Mouse (Mus musculus) hindbrain, postnatal 0 days (tissue): ENCODE measurements around the gene Fam169b. TPM values are rescaled to one million over a fixed set of nuclear protein-coding genes. Genes with fewer than 3 reads are reported as not detected.

Source experiments
- ATAC-seq: fragments of 200-750 bp; cut with Nextera tagmentation; 2 replicates; pipeline ENCODE4 v1.8.0; 2017; ENCODE audit warnings: mild to moderate bottlenecking, moderate TSS enrichment, moderate library complexity
- DNase-seq: peaks from one replicate; pipeline ENCODE4 v3.0.0-alpha.2; 2015; ENCODE audit warnings: low spot score
- H3K27ac ChIP-seq: fragments of 300-500 bp; sonication (generic); 2 replicates; pipeline ENCODE4 v1.5.1; 2014; ENCODE audit warnings: mild to moderate bottlenecking
- H3K27me3 ChIP-seq: fragments of 300-500 bp; sonication (generic); 2 replicates; pipeline ENCODE4 v1.6.1; 2014; ENCODE audit warnings: low read length, mixed read lengths; ENCODE audit not compliant: insufficient read depth
- H3K36me3 ChIP-seq: fragments of 300-500 bp; sonication (generic); 2 replicates; pipeline ENCODE4 v1.6.1; 2014; ENCODE audit warnings: low read length, mixed read lengths; ENCODE audit not compliant: insufficient read depth
- H3K4me1 ChIP-seq: fragments of 300-500 bp; sonication (generic); 2 replicates; pipeline ENCODE4 v1.6.1; 2014; ENCODE audit warnings: antibody characterized with exemption, low read length, mixed read lengths; ENCODE audit not compliant: insufficient read depth
- H3K4me2 ChIP-seq: fragments of 300-500 bp; sonication (generic); 2 replicates; pipeline ENCODE4 v1.6.1; 2014; ENCODE audit warnings: low read depth, mild to moderate bottlenecking, low read length, moderate library complexity, mixed read lengths
- H3K4me3 ChIP-seq: fragments of 300-500 bp; sonication (generic); 2 replicates; pipeline ENCODE4 v1.5.1; 2014; ENCODE audit warnings: low read length
- H3K9ac ChIP-seq: fragments of 300-500 bp; sonication (generic); replicated peaks from 2 replicates; pipeline ENCODE4 v1.6.1; 2014; ENCODE audit warnings: mild to moderate bottlenecking, low read length, moderate library complexity, mixed read lengths
- H3K9me3 ChIP-seq: fragments of 300-500 bp; sonication (generic); 2 replicates; pipeline ENCODE4 v1.6.1; 2016; ENCODE audit warnings: low read length, mixed read lengths
- CTCF ChIP-seq: IDR thresholded peaks from 2 replicates; pipeline ENCODE4 v1.5.1; 2016; ENCODE audit warnings: antibody characterized with exemption, control low read depth, low read depth
- WGBS: fragments of 180-500 bp; shearing (Covaris S2); extraction: QIAGEN DNeasy Blood & Tissue Kit; methylation state at CpG from one replicate; pipeline ENCODE4 v1.1.7; 2014; 5-methylcytosine and 5-hydroxymethylcytosine counted together
- polyA plus RNA-seq: library from polyadenylated mRNA; unstranded; fragments of >200 nt; fragmentation: Nextera tagmentation; extraction: Ambion mirVana; gene quantifications from 2 replicates; pipeline ENCODE4 v1.2.1, GENCODE M21; 2015
- total RNA-seq: library from RNA; depleted of rRNA; stranded (reverse); fragments of >200 nt; gene quantifications from 2 replicates; pipeline ENCODE4 v1.2.3, GENCODE M21; 2014

The Fam169b gene
- total and polyA plus RNA-seq, 2 experiments from 2014 or later: 0.15 to 0.21 TPM

- Histone ChIP-seq H3K4me1 (no peaks in the 10 kb centered on the region), H3K4me2 (no peak overlapping the region), H3K4me3 (no peak overlapping the region), H3K9me3 (no peaks in the 10 kb centered on the region), H3K27me3 (no peaks in the 10 kb centered on the region), H3K9ac (no peak overlapping the region), H3K36me3 (no peaks in the 10 kb centered on the region), H3K27ac (no peak overlapping the region)
- ATAC-seq: no peak
- TF ChIP-seq CTCF: no peak
- DNase-seq: no peak
- WGBS: 72% methylated on average over 7 of the region's 7 CpGs
These were observed 89.0 kb downstream of the Fam169b start for GRCm38 (mm10) chr7:68362609-68363008.

DNA sequence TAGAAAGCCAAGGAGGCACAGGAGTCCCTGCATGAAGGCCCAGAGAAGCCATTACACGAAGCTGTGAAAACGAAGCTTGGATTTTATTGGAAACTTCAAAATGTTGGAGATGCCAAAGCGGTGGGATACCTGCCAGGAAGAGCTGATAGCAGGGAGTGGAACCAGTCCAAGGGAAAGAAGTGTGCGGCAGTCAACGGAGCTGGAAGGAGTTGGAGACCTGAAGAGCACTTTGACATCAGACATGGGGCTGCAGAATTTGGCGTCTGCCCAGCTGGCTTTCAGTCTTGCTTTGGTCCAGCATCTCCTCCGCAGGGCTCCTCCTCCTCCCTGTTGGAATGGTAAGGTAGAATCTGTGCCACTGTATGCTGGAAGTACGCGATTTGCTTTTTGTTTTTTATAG, 92.1 kb downstream of the Fam169b start:
- H3K9me3 ChIP-seq: no peaks in the 10 kb centered on the region
- H3K4me2 ChIP-seq: no peak overlapping the region
- no peak overlapping the region for H3K9ac ChIP-seq
- DNase-seq: peak; percentile 25
- no peak for TF ChIP-seq CTCF
- no peaks in the 10 kb centered on the region for H3K36me3 ChIP-seq
- no peak for ATAC-seq
- no peaks in the 10 kb centered on the region for H3K27me3 ChIP-seq
- 67% methylated on average over 9 of the region's 9 CpGs for WGBS
- no peak overlapping the region for H3K27ac ChIP-seq
- H3K4me1 ChIP-seq: no peaks in the 10 kb centered on the region
- no peak overlapping the region for H3K4me3 ChIP-seq

GRCm38 (mm10) chr7:68368948-68369347, 95.3 kb downstream of the Fam169b start:
- Histone ChIP-seq H3K27ac (no peak overlapping the region), H3K9me3 (no peaks in the 10 kb centered on the region), H3K4me2 (no peak overlapping the region), H3K36me3 (no peaks in the 10 kb centered on the region), H3K27me3 (no peaks in the 10 kb centered on the region), H3K9ac (no peak overlapping the region), H3K4me3 (no peak overlapping the region), H3K4me1 (no peaks in the 10 kb centered on the region)
- WGBS: 87% methylated on average over 12 of the region's 12 CpGs
- no peak for TF ChIP-seq CTCF
- DNase-seq (no peak), ATAC-seq (no peak)

DNA sequence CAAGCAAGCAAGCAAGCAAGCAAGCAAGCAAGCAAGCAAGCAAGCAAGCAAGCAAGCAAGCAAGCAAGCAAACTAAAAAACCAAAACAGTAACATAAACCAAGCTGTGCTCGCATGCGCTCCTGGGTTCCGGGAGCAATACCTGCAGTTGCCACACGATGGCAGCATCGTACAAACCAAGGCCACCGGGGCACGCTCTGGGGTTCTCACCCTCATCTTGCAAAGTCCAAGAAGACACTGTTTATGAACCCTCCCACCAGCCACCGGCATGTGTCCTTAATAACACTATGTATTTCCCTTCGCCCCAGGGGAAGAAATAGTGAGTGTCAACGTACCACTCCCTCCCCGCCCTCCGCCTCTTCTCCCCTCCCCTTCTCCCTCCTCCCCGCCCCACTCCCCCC, 96.1 kb downstream of the Fam169b start:
- H3K4me1 ChIP-seq: no peaks in the 10 kb centered on the region
- H3K9me3 ChIP-seq: no peaks in the 10 kb centered on the region
- peak overlapping the region; percentile 20; the same call in 1 of the 2 replicates for H3K4me3 ChIP-seq
- no peaks in the 10 kb centered on the region for H3K27me3 ChIP-seq
- no peak overlapping the region for H3K27ac ChIP-seq
- 1% methylated on average over 12 of the region's 13 CpGs for WGBS
- ATAC-seq: peak; percentile 61; the same call in 1 of the 2 replicates
- peak; percentile 84 for DNase-seq
- no peaks in the 10 kb centered on the region for H3K36me3 ChIP-seq
- peak overlapping the region; percentile 49 for H3K4me2 ChIP-seq
- TF ChIP-seq CTCF: peak; percentile 92
- no peak overlapping the region for H3K9ac ChIP-seq

- peak overlapping the region; percentile 25 for H3K4me3 ChIP-seq
- peak overlapping the region; percentile 56 for H3K4me2 ChIP-seq
- WGBS: 14% methylated on average over 16 of the region's 16 CpGs
- peak; percentile 95 for DNase-seq
- TF ChIP-seq CTCF: peak; percentile 96
- no peaks in the 10 kb centered on the region for H3K9me3 ChIP-seq
- peak; percentile 82 for ATAC-seq
- H3K36me3 ChIP-seq: no peaks in the 10 kb centered on the region
- no peak overlapping the region for H3K27ac ChIP-seq
- no peaks in the 10 kb centered on the region for H3K4me1 ChIP-seq
- H3K27me3 ChIP-seq: no peaks in the 10 kb centered on the region
- H3K9ac ChIP-seq: no peak overlapping the region
These were observed 100.6 kb downstream of the Fam169b start for GRCm38 (mm10) chr7:68374109-68374857.

- 22% methylated on average over 9 of the region's 9 CpGs for WGBS
- Histone ChIP-seq H3K9ac (no peak overlapping the region), H3K4me2 (no peak overlapping the region), H3K4me3 (no peak overlapping the region), H3K4me1 (no peaks in the 10 kb centered on the region), H3K36me3 (no peaks in the 10 kb centered on the region), H3K27me3 (no peaks in the 10 kb centered on the region; the same call in 1 of the 2 replicates), H3K9me3 (no peaks in the 10 kb centered on the region), H3K27ac (no peak overlapping the region)
- no peak for ATAC-seq
- DNase-seq: peak; percentile 17
- no peak for TF ChIP-seq CTCF
These were observed 108.5 kb downstream of the Fam169b start for GRCm38 (mm10) chr7:68382187-68382586.

GRCm38 (mm10) chr7:68386767-68387166, 113.1 kb downstream of the Fam169b start:
- DNase-seq: no peak
- TF ChIP-seq CTCF: no peak
- no peak overlapping the region for H3K27ac ChIP-seq
- no peaks in the 10 kb centered on the region for H3K36me3 ChIP-seq
- H3K9me3 ChIP-seq: no peaks in the 10 kb centered on the region
- no peak overlapping the region for H3K4me3 ChIP-seq
- no peaks in the 10 kb centered on the region; the same call in 1 of the 2 replicates for H3K27me3 ChIP-seq
- no peaks in the 10 kb centered on the region for H3K4me1 ChIP-seq
- no peak overlapping the region for H3K9ac ChIP-seq
- H3K4me2 ChIP-seq: no peak overlapping the region
- WGBS: 79% methylated on average over 3 of the region's 3 CpGs
- no peak for ATAC-seq
